Mouse (Mus musculus): Measurements from ENCODE around the gene Vldlr.

Gene Vldlr

GRCm38 (mm10) chr19:27216318-27216717, at the start of gene Vldlr:
Vldlr (plus strand) TSS chr19:27216484.
- DNase-seq: no peak

GRCm38 (mm10) chr19:27167601-27168319, 48.5 kb upstream of the Vldlr start:
- no peak for DNase-seq

GRCm38 (mm10) chr19:27173836-27174235, 42.4 kb upstream of the Vldlr start:
- no peak for DNase-seq

- DNase-seq: no peak
These were observed 40.7 kb upstream of the Vldlr start for GRCm38 (mm10) chr19:27175617-27176016.

GRCm38 (mm10) chr19:27176558-27176957, 39.7 kb upstream of the Vldlr start:
- DNase-seq: no peak

- DNase-seq: no peak
These were observed 38.0 kb upstream of the Vldlr start for GRCm38 (mm10) chr19:27178195-27178807.

- DNase-seq: peak; percentile 2
These were observed 35.7 kb upstream of the Vldlr start for GRCm38 (mm10) chr19:27180351-27181122.

- no peak for DNase-seq
These were observed 32.8 kb upstream of the Vldlr start for GRCm38 (mm10) chr19:27183511-27183910.

GRCm38 (mm10) chr19:27203711-27204238, 12.5 kb upstream of the Vldlr start:
- no peak for DNase-seq

- DNase-seq: peak; percentile 28
These were observed 5.3 kb upstream of the Vldlr start for GRCm38 (mm10) chr19:27210991-27211390.

GRCm38 (mm10) chr19:27215596-27215995, 688 bp upstream of the Vldlr start:
- no peak for DNase-seq

GRCm38 (mm10) chr19:27216767-27217403, 601 bp downstream of the Vldlr start:
- peak; percentile 76 for DNase-seq

- DNase-seq: peak; percentile 61
These were observed 1.2 kb downstream of the Vldlr start for GRCm38 (mm10) chr19:27217404-27217940.

GRCm38 (mm10) chr19:27217941-27218411, 1.7 kb downstream of the Vldlr start:
- peak; percentile 47 for DNase-seq

- peak; percentile 54 for DNase-seq
These were observed 2.4 kb downstream of the Vldlr start for GRCm38 (mm10) chr19:27218561-27219262.

GRCm38 (mm10) chr19:27219586-27219985, 3.3 kb downstream of the Vldlr start:
- DNase-seq: no peak

GRCm38 (mm10) chr19:27223046-27223445, 6.8 kb downstream of the Vldlr start:
- DNase-seq: peak; percentile 57

GRCm38 (mm10) chr19:27224356-27224755, 8.1 kb downstream of the Vldlr start:
- DNase-seq: no peak

- no peak for DNase-seq
These were observed 10.3 kb downstream of the Vldlr start for GRCm38 (mm10) chr19:27226626-27227025.

GRCm38 (mm10) chr19:27227131-27227530, 10.8 kb downstream of the Vldlr start:
- DNase-seq: no peak

- no peak for DNase-seq
These were observed 12.0 kb downstream of the Vldlr start for GRCm38 (mm10) chr19:27228254-27228653.

- no peak for DNase-seq
These were observed 17.1 kb downstream of the Vldlr start for GRCm38 (mm10) chr19:27233386-27233785.
